Mouse (Mus musculus) liver, embryonic 12.5 days (tissue): ENCODE data around the gene Hmcn2. TPM values are rescaled to one million over a fixed set of nuclear protein-coding genes. Genes with fewer than 3 reads are reported as not detected.

ENCODE experiments used
- ATAC-seq: fragments of 200-750 bp; cut with Nextera tagmentation; 2 replicates; pipeline ENCODE4 v1.8.0; 2017; ENCODE audit warnings: moderate number of reproducible peaks, mild to moderate bottlenecking, moderate library complexity
- H3K27ac ChIP-seq: fragments of 300-500 bp; sonication (generic); 2 replicates; pipeline ENCODE4 v1.5.1; 2016; ENCODE audit warnings: mild to moderate bottlenecking
- H3K27me3 ChIP-seq: fragments of 300-500 bp; sonication (generic); replicated peaks from 2 replicates; pipeline ENCODE4 v1.6.1; 2016; ENCODE audit warnings: mild to moderate bottlenecking, moderate library complexity
- H3K36me3 ChIP-seq: fragments of 300-500 bp; sonication (generic); 2 replicates; pipeline ENCODE4 v1.6.1; 2016; ENCODE audit warnings: mild to moderate bottlenecking, moderate library complexity
- H3K4me1 ChIP-seq: fragments of 300-500 bp; sonication (generic); 2 replicates; pipeline ENCODE4 v1.6.1; 2016
- H3K4me2 ChIP-seq: fragments of 300-500 bp; sonication (generic); 2 replicates; pipeline ENCODE4 v1.6.1; 2016; ENCODE audit warnings: mild to moderate bottlenecking, moderate library complexity
- H3K4me3 ChIP-seq: fragments of 300-500 bp; sonication (generic); 2 replicates; pipeline ENCODE4 v1.5.1; 2016; ENCODE audit warnings: mild to moderate bottlenecking, moderate library complexity
- H3K9ac ChIP-seq: fragments of 300-500 bp; sonication (generic); 2 replicates; pipeline ENCODE4 v1.6.1; 2016; ENCODE audit warnings: mild to moderate bottlenecking, moderate library complexity
- H3K9me3 ChIP-seq: fragments of 300-500 bp; sonication (generic); replicated peaks from 2 replicates; pipeline ENCODE4 v1.6.1; 2016; ENCODE audit warnings: mild to moderate bottlenecking, moderate library complexity
- WGBS: fragments of 180-500 bp; shearing (Covaris S2); methylation state at CpG from one replicate; pipeline ENCODE4 v1.1.7; 2016; ENCODE audit not compliant: insufficient replicate concordance; 5-methylcytosine and 5-hydroxymethylcytosine counted together
- polyA plus RNA-seq: library from polyadenylated mRNA; unstranded; fragments of >200 nt; fragmentation: Nextera tagmentation; extraction: Ambion mirVana; gene quantifications from 2 replicates; pipeline ENCODE4 v1.2.1, GENCODE M21; 2016

The Hmcn2 gene
- polyA plus RNA-seq, 1 experiment from 2014 or later, result 0.35 TPM

DNA sequence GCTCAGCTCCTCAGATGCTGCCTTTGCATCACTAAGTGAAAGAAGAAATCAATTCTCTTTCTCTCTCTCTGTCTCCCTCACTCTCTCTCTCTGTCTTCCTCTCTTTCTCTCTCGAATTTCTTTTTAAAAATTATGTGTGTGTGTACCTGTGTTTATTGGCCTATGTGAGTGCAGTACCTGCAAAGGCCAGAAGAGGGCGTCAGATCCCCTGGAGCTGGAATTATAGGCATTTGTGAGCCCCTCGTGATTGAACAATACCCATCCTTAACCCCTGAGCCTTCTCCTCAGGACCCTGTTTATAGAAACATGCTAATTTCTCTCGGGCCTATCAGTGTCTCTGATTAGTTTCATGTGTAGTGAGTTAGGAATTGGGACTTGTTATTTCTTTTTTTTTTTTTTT is 6.0 kb upstream of the Hmcn2 start:
- H3K4me3 ChIP-seq, result no peak overlapping the region
- no peaks in the 10 kb centered on the region for H3K36me3 ChIP-seq
- H3K4me1 ChIP-seq, result no peaks in the 10 kb centered on the region
- no peak for ATAC-seq
- H3K9me3 ChIP-seq, result no peaks in the 10 kb centered on the region
- no peak overlapping the region for H3K4me2 ChIP-seq
- H3K9ac ChIP-seq, result no peak overlapping the region
- no peak overlapping the region for H3K27ac ChIP-seq
- peaks cover 52% of the 10 kb centered on the region for H3K27me3 ChIP-seq
- 43% methylated on average over 4 of the region's 4 CpGs for WGBS

DNA sequence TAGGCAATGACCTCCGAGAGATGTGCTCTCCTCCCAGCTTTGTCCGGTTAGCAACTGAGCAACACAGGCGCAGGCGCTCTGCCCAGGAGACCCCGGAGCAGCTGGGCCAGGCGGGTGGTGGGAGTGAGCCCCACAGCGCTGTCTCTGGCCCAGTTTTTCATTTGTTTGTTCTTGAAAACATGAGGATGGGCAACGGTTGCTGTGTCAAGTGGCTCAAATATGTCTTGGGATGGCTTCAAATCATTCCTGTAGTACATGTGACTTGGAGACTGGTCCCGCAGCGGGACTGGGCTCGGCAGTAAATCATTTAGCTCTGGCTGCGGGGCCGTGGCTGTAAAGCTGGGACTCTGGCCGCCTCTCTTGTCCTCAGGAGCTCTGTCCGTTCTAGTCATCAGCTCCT is 4.7 kb upstream of the Hmcn2 start:
- WGBS, result 52% methylated on average over 15 of the region's 15 CpGs
- Histone ChIP-seq H3K4me3 (no peak overlapping the region), H3K36me3 (no peaks in the 10 kb centered on the region), H3K4me1 (no peaks in the 10 kb centered on the region), H3K9me3 (no peaks in the 10 kb centered on the region), H3K9ac (no peak overlapping the region), H3K4me2 (no peak overlapping the region), H3K27me3 (peaks cover 65% of the 10 kb centered on the region), H3K27ac (no peak overlapping the region)
- ATAC-seq, result no peak

DNA sequence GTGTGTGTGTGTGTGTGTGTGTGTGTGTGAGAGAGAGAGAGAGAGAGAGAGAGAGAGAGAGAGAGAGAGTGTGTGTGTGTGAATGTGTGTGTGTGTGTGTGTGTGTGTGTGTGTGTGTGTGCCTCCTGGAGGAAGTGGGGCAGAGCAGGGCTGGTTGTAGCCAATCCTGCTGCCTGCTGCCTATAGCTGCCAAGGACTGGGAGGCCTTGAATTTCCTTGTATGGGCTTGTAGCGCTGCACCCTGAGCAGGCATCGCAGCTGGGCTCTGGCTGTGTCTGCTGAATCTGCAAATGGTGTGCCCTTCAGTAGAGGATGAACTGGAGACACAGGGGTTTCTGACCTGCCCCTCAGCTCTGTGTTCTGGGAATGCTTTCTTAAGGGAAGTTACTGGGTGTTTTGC is 3.9 kb downstream of the Hmcn2 start:
- WGBS, result 21% methylated on average over 2 of the region's 2 CpGs
- no peak for ATAC-seq
- Histone ChIP-seq H3K27me3 (peaks cover 72% of the 10 kb centered on the region), H3K4me1 (no peaks in the 10 kb centered on the region), H3K4me3 (no peak overlapping the region), H3K4me2 (no peak overlapping the region), H3K27ac (no peak overlapping the region), H3K9ac (no peak overlapping the region), H3K36me3 (no peaks in the 10 kb centered on the region), H3K9me3 (no peaks in the 10 kb centered on the region)

DNA sequence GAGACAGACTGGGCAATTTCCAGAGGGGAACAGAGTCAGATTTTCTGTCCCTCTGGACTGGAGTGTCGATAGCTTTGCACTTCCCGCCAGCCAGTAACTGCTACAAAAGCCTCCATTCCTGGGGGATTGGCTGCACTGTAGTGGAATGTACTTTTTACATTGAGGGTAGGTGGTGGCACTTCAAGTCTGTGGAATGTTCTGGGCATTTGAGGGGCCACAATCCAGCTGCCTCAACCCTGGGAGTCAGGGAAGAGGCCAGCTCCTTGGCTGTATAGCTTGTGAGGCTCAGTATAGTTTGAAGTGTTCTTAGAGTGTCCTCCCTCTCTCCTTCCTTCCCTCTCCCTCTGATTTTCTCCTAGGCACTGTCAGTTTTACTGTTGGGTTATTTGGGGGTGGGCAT is 5.0 kb downstream of the Hmcn2 start:
- Histone ChIP-seq H3K4me1 (no peaks in the 10 kb centered on the region), H3K36me3 (no peaks in the 10 kb centered on the region), H3K27ac (no peak overlapping the region), H3K4me2 (no peak overlapping the region), H3K9me3 (no peaks in the 10 kb centered on the region), H3K4me3 (no peak overlapping the region), H3K27me3 (peaks cover 62% of the 10 kb centered on the region), H3K9ac (no peak overlapping the region)
- ATAC-seq, result no peak
- 65% methylated on average over 2 of the region's 2 CpGs for WGBS

DNA sequence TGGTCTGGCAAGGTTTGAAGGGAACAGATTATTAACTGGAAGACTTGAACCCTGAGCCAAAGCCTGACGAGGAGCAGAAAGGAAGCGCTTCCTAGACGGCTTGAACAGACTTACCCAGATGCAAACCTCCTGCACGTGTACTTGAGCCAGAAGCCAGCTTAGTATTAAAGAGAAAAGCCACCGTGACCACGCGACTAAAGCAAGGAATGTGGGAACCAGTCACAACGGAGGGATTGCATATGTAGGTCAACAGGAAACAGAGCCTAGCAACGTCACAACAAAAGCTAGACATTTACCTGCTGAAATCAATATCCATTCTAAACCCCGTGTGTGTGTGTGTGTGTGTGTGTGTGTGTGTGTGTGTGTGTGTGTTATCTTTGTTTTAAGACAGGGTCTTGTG is 13.0 kb downstream of the Hmcn2 start:
- Histone ChIP-seq H3K4me2 (no peak overlapping the region), H3K36me3 (no peaks in the 10 kb centered on the region), H3K4me3 (no peak overlapping the region), H3K27ac (no peak overlapping the region), H3K9me3 (no peaks in the 10 kb centered on the region), H3K4me1 (no peaks in the 10 kb centered on the region), H3K9ac (no peak overlapping the region), H3K27me3 (peaks cover 4% of the 10 kb centered on the region; the same call in 1 of the 2 replicates)
- ATAC-seq, result no peak
- 62% methylated on average over 10 of the region's 10 CpGs for WGBS

DNA sequence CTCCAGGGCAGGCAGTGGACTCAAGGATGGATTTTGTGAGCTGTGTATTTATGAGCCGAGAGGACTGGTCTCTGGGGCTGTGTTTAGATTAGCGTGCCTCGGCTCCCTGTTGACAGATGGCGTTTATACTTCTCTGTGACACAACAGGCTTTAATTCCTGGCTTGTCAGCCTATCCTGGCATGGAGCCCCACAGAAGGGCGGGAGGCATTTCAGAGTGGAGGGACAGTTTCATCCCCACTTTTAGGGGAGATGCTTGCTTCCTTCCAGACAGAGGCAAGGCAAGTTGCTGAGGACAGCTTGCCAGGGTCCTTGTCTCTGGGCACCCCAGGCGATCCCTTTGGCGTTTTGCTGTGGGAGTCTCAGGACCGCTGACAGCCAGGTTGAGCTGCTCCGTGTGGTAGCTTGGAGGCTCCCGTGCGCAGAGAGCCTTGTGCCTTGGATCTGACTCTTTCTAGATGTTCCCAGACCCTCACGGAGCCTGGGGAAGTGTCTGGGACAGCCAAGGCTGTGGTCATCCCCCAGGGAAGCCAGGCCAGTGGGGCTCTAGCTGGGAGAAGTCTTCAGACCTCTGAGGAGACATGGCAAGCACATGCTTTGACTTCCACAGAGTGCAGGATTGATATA is 23.6 kb downstream of the Hmcn2 start:
- no peak overlapping the region for H3K4me3 ChIP-seq
- no peaks in the 10 kb centered on the region for H3K36me3 ChIP-seq
- ATAC-seq, result no peak
- no peaks in the 10 kb centered on the region for H3K4me1 ChIP-seq
- no peak overlapping the region for H3K27ac ChIP-seq
- no peaks in the 10 kb centered on the region for H3K9me3 ChIP-seq
- H3K27me3 ChIP-seq, result peaks cover 15% of the 10 kb centered on the region; the same call in 1 of the 2 replicates
- H3K4me2 ChIP-seq, result no peak overlapping the region
- no peak overlapping the region for H3K9ac ChIP-seq
- WGBS, result 55% methylated on average over 12 of the region's 12 CpGs

DNA sequence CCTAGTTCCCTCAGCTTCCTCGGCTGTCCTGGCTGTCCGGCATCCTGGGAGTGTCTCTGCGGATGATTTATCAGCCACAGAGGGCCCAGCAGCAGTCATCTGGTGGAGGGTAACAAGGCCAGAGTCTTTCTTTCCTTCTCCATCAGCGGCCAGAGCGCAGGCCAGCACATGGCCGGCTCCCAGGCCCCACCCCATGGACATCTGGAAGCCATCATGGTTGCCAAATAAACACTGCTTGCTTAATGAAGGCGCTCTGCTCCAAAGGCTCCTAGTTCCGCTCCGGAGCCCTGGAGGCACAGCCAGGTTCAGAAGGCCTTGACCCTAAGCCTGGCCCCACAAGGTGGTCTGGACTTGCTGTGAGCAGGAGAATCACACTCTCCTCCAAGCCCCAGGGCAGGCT is 25.6 kb downstream of the Hmcn2 start:
- Histone ChIP-seq H3K9me3 (no peaks in the 10 kb centered on the region), H3K4me3 (no peak overlapping the region), H3K9ac (no peak overlapping the region), H3K4me1 (no peaks in the 10 kb centered on the region), H3K27ac (no peak overlapping the region), H3K36me3 (no peaks in the 10 kb centered on the region), H3K27me3 (peaks cover 15% of the 10 kb centered on the region; the same call in 1 of the 2 replicates), H3K4me2 (no peak overlapping the region)
- WGBS, result 59% methylated on average over 9 of the region's 9 CpGs
- ATAC-seq, result no peak

DNA sequence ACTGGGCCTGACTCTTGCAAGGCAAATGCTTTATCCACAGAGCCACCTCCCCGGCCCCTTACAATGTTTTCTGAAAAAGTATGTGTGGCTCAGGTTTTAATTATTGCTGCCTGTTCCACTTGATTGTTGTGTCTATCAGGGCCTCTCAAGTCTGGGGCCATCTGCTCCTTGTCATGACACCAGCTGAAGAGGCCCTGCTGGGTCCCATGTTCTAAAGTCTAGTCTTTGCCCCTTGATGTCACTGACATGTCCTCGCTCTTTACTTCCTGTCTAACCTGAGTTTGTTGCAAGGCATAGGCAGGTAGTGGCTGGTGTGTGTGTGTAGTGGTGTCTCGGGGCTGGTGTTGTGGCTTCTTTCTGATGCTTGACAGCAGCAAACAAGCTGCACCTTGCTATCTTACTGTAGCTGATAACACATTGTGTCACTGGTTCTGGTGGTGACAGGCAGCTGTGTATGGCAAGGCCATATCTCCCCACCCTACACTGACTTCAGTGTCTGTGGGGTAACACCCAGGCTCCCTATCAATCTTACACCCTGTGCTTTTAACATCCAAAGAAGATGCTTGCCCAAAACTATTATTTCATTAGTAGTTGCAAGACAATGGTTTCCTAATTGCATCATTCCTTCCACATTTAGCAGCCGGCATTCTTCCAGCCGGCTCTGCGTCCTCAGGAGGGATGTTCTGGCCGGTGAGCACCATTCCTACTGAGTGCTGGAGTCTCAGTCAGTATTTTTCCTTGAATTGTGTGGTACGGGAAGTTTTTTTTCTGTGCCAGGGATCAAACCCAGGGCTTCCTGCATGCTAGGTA is 27.7 kb downstream of the Hmcn2 start:
- 63% methylated on average over 8 of the region's 8 CpGs for WGBS
- Histone ChIP-seq H3K4me3 (no peak overlapping the region), H3K4me2 (no peak overlapping the region), H3K4me1 (no peaks in the 10 kb centered on the region), H3K9ac (no peak overlapping the region), H3K36me3 (no peaks in the 10 kb centered on the region), H3K27me3 (peaks cover 15% of the 10 kb centered on the region; the same call in 1 of the 2 replicates), H3K27ac (no peak overlapping the region), H3K9me3 (no peaks in the 10 kb centered on the region)
- ATAC-seq, result no peak

DNA sequence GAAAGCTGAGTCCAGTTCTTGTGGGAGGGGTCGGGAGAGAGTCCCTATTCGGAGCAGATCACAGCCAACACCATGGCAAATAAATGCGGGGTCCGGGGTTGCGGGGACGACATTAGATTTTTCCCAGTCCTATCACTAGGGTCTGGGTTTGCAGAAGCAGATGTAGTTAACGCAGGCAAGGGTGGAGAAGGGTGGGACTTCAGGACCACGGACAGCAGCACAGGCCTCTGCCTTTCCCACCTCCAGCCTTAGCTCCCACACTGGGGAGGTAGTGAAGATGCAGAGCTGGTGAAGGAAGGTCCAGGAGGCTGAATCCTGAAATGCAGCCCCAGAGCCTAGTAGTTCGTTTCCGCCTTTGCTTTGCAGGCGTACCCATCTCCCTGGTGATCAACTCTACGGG is 31.9 kb downstream of the Hmcn2 start:
- Histone ChIP-seq H3K9me3 (no peaks in the 10 kb centered on the region), H3K27ac (no peak overlapping the region), H3K4me1 (no peaks in the 10 kb centered on the region), H3K4me2 (no peak overlapping the region), H3K36me3 (no peaks in the 10 kb centered on the region), H3K27me3 (no peaks in the 10 kb centered on the region), H3K9ac (no peak overlapping the region), H3K4me3 (no peak overlapping the region)
- WGBS, result 29% methylated on average over 12 of the region's 12 CpGs
- no peak for ATAC-seq

DNA sequence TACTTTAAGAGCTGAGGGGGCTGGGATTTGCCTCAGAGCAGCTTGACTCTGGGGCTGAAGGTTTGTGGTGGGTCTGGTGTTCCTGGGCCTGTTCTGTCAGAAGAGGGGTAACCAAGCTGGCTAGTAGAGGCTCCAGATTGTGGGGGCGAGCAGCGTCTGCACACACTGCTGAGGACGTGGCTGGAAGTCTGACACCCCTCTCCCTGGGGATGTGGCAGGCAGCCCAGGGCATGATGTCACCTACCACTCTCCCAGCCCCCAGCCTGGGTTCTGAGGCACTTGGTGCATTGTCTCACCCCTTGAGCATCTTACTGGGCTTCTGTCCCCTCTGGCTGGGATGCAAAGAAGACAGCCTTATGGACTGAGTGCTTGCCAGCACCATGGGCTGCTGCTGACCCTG is 34.2 kb downstream of the Hmcn2 start:
- Histone ChIP-seq H3K4me2 (no peak overlapping the region), H3K27ac (no peak overlapping the region), H3K36me3 (no peaks in the 10 kb centered on the region), H3K27me3 (0 out of 2 replicates have a peak, but pooled peaks cover 2% of the 10 kb centered on the region), H3K9me3 (no peaks in the 10 kb centered on the region), H3K4me1 (no peaks in the 10 kb centered on the region), H3K4me3 (no peak overlapping the region), H3K9ac (no peak overlapping the region)
- ATAC-seq, result no peak
- WGBS, result 40% methylated on average over 3 of the region's 3 CpGs

DNA sequence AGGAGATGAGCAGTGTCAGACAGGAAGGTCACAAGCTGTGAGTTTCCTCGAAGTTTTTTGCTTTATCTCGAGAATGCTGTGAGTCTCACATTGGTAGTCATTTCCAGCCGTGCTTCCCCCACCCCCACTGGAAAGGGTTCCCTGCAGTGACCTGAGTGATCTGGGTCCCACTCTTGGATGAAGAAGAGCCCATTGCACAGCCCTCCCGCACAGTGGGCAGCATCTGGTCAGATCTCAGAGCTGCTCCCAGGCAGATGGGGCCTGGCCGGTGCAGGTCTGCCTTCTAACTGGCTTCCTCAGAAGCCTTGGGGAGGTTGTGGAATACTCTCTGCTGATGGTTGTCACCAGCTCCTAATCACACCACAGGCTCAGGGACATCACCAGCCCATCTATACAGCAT is 34.6 kb downstream of the Hmcn2 start:
- no peaks in the 10 kb centered on the region for H3K9me3 ChIP-seq
- 0 out of 2 replicates have a peak, but pooled peaks cover 2% of the 10 kb centered on the region for H3K27me3 ChIP-seq
- H3K4me2 ChIP-seq, result no peak overlapping the region
- no peak for ATAC-seq
- no peaks in the 10 kb centered on the region for H3K4me1 ChIP-seq
- no peaks in the 10 kb centered on the region for H3K36me3 ChIP-seq
- no peak overlapping the region for H3K27ac ChIP-seq
- WGBS, result 47% methylated on average over 5 of the region's 5 CpGs
- no peak overlapping the region for H3K9ac ChIP-seq
- H3K4me3 ChIP-seq, result no peak overlapping the region

DNA sequence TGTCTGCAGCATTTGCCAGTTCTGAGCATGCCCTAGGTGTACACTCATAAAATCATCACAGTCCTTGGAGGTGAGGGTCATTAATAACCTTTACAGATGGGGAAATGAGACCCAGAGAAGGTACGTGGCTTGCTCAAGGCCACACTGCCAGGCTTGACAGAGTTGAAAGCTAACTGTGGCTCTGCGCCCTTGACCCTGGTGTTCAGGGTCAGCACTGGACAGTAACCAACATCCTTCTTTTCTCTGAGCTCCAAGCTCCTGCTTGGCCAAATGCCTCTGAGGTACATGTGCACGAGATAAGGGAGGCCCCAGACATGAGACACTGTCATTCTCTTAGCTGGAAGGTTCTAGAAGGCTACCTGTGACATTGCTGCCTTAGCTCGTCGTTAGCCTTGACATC is 42.6 kb downstream of the Hmcn2 start:
- WGBS, result 55% methylated on average over 5 of the region's 5 CpGs
- Histone ChIP-seq H3K4me3 (no peak overlapping the region), H3K9ac (no peak overlapping the region), H3K4me1 (no peaks in the 10 kb centered on the region), H3K36me3 (no peaks in the 10 kb centered on the region), H3K27me3 (0 out of 2 replicates have a peak, but pooled peaks cover 6% of the 10 kb centered on the region), H3K4me2 (no peak overlapping the region), H3K27ac (no peak overlapping the region), H3K9me3 (no peaks in the 10 kb centered on the region)
- no peak for ATAC-seq
